Mouse (Mus musculus) liver, embryonic 15.5 days (tissue): ENCODE data around the gene Mrpl39. TPM values are rescaled to one million over a fixed set of nuclear protein-coding genes. Genes with fewer than 3 reads are reported as not detected.
A peak's percentile ranks its signal among the peaks of the same experiment; 100 is the strongest.

Experiments
- ATAC-seq: fragments of 200-750 bp; cut with Nextera tagmentation; 2 replicates; pipeline ENCODE4 v1.8.0; 2017; ENCODE audit warnings: moderate number of reproducible peaks, mild to moderate bottlenecking, moderate library complexity; ENCODE audit not compliant: insufficient read depth
- H3K27ac ChIP-seq: fragments of 300-500 bp; sonication (generic); replicated peaks from 2 replicates; pipeline ENCODE4 v1.5.1; 2015; ENCODE audit warnings: mild to moderate bottlenecking, inconsistent platforms
- H3K27me3 ChIP-seq: fragments of 300-500 bp; sonication (generic); 2 replicates; pipeline ENCODE4 v1.6.1; 2015; ENCODE audit warnings: mild to moderate bottlenecking, inconsistent platforms
- H3K36me3 ChIP-seq: fragments of 300-500 bp; sonication (generic); replicated peaks from 2 replicates; pipeline ENCODE4 v1.6.1; 2015; ENCODE audit warnings: moderate library complexity, mild to moderate bottlenecking, inconsistent platforms
- H3K4me1 ChIP-seq: fragments of 300-500 bp; sonication (generic); replicated peaks from 2 replicates; pipeline ENCODE4 v1.6.1; 2015; ENCODE audit warnings: inconsistent platforms
- H3K4me2 ChIP-seq: fragments of 300-500 bp; sonication (generic); 2 replicates; pipeline ENCODE4 v1.6.1; 2015; ENCODE audit warnings: moderate library complexity, mild to moderate bottlenecking, inconsistent platforms
- H3K4me3 ChIP-seq: fragments of 300-500 bp; sonication (generic); replicated peaks from 2 replicates; pipeline ENCODE4 v1.5.1; 2015; ENCODE audit warnings: mild to moderate bottlenecking, inconsistent platforms
- H3K9ac ChIP-seq: fragments of 300-500 bp; sonication (generic); 2 replicates; pipeline ENCODE4 v1.6.1; 2015; ENCODE audit warnings: moderate library complexity, mild to moderate bottlenecking, inconsistent platforms
- H3K9me3 ChIP-seq: fragments of 300-500 bp; sonication (generic); replicated peaks from 2 replicates; pipeline ENCODE4 v1.6.1; 2016; ENCODE audit warnings: inconsistent platforms
- WGBS: fragments of 180-500 bp; shearing (Covaris S2); methylation state at CpG from one replicate; pipeline ENCODE4 v1.1.7; 2015; ENCODE audit warnings: mixed read lengths; ENCODE audit not compliant: insufficient replicate concordance; 5-methylcytosine and 5-hydroxymethylcytosine counted together
- polyA plus RNA-seq: library from polyadenylated mRNA; unstranded; fragments of >200 nt; fragmentation: Nextera tagmentation; extraction: Ambion mirVana; gene quantifications from 2 replicates; pipeline ENCODE4 v1.2.1, GENCODE M21; 2015

Mrpl39 gene
- polyA plus RNA-seq = 22.4 and 24.6 TPM in 2 replicates

GRCm38 (mm10) chr16:84735166-84736105, at the start of gene Mrpl39:
TSS of gene Mrpl39 (minus strand) at chr16:84735742.
- under 1% methylated on average over 66 of the region's 66 CpGs for WGBS
- peak; percentile 98 for ATAC-seq
- Histone ChIP-seq H3K27me3 (no peaks in the 10 kb centered on the region), H3K36me3 (peaks cover 12% of the 10 kb centered on the region; the same call in 1 of the 2 replicates), H3K9me3 (no peaks in the 10 kb centered on the region), H3K4me3 (peak within 1 kb of the TSS; percentile 69), H3K27ac (0 out of 2 replicates have a peak within 1 kb of the TSS, but pooled peaks have one; percentile 15), H3K4me2 (peak within 1 kb of the TSS; percentile 80), H3K9ac (peak within 1 kb of the TSS; percentile 55), H3K4me1 (peaks cover 18% of the 10 kb centered on the region)

DNA sequence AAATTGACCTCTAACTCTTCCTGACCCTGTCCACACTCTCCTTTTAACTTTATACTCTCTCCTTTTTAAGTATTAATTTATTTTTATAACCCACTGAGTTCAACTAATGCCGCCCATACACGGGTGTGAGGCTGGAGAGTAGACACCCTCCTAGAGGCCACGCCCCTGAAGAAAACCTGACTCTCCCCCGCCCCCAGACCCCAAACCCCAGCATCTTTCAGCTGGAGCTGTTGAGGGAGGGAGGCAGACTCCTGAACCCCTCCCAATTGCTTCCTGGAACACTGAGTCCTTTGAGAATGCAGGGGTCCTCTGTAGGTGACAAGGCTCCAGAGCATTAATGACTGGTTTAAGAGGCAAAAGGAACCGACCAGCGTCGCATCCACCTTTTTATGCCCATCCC, 49.4 kb upstream of the Mrpl39 start:
- Histone ChIP-seq H3K9ac (no peak overlapping the region), H3K27ac (no peak overlapping the region), H3K4me3 (no peak overlapping the region), H3K27me3 (no peaks in the 10 kb centered on the region), H3K9me3 (no peaks in the 10 kb centered on the region), H3K4me2 (no peak overlapping the region), H3K36me3 (no peaks in the 10 kb centered on the region), H3K4me1 (no peaks in the 10 kb centered on the region)
- no peak for ATAC-seq
- WGBS = 45% methylated on average over 7 of the region's 7 CpGs

DNA sequence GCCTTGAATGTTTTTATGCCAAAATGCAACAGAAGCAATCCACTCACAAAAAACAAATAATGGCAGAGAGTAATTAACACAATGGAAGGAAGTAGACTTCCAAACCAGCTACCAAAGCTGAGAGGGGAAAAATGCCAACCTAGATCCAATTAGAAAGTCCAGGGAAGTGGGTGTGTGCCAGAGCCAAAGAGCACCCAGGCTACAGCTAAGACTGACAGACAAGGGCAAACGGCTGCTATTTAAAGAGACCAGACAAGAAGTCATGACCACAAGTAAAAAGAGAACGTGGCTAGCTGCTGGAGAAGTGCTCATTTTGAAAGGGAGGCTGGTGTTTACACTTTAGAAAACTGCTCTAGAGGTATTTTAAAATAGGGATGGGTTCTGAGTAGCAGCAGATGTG, 47.7 kb upstream of the Mrpl39 start:
- H3K9me3 ChIP-seq = no peaks in the 10 kb centered on the region
- ATAC-seq = no peak
- no peak overlapping the region for H3K4me3 ChIP-seq
- H3K4me1 ChIP-seq = no peaks in the 10 kb centered on the region
- no peak overlapping the region for H3K4me2 ChIP-seq
- 10% methylated on average over 2 of the region's 2 CpGs for whole genome bisulfite sequencing
- H3K27me3 ChIP-seq = no peaks in the 10 kb centered on the region
- no peak overlapping the region for H3K27ac ChIP-seq
- H3K9ac ChIP-seq = no peak overlapping the region
- no peaks in the 10 kb centered on the region for H3K36me3 ChIP-seq

GRCm38 (mm10) chr16:84779718-84780117, 44.2 kb upstream of the Mrpl39 start:
- Histone ChIP-seq H3K4me2 (no peak overlapping the region), H3K4me1 (no peaks in the 10 kb centered on the region), H3K9me3 (no peaks in the 10 kb centered on the region), H3K4me3 (no peak overlapping the region), H3K9ac (no peak overlapping the region), H3K36me3 (no peaks in the 10 kb centered on the region), H3K27me3 (peaks cover 20% of the 10 kb centered on the region), H3K27ac (no peak overlapping the region)
- 59% methylated on average over 5 of the region's 5 CpGs for WGBS
- ATAC-seq = no peak

GRCm38 (mm10) chr16:84778861-84779630, 43.5 kb upstream of the Mrpl39 start:
- no peak overlapping the region for H3K9ac ChIP-seq
- peaks cover 26% of the 10 kb centered on the region for H3K27me3 ChIP-seq
- no peak for ATAC-seq
- WGBS = 61% methylated on average over 6 of the region's 6 CpGs
- H3K4me2 ChIP-seq = no peak overlapping the region
- H3K4me1 ChIP-seq = no peaks in the 10 kb centered on the region
- H3K9me3 ChIP-seq = no peaks in the 10 kb centered on the region
- H3K4me3 ChIP-seq = no peak overlapping the region
- H3K36me3 ChIP-seq = no peaks in the 10 kb centered on the region
- no peak overlapping the region for H3K27ac ChIP-seq

DNA sequence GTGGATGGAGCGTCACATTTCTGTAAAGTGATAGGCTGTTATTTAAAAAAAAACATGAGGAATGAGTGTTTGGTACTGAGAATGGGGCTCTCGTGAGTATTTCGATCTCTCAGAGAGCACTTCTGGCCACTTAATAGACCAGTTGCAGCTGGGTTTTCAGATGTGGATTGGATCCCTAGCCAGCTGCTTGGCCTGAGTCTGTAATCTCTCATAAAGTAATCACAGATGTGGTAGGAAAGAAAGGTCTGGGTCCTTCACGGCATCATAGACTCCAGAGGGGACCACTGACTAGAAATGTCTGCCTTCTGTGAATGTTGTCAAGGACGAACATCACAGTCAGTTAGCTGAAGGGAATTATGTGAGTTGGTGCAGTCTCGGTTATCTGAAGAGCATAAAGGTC, 42.9 kb upstream of the Mrpl39 start:
- Histone ChIP-seq H3K4me2 (no peak overlapping the region), H3K27ac (no peak overlapping the region), H3K27me3 (peaks cover 32% of the 10 kb centered on the region), H3K36me3 (no peaks in the 10 kb centered on the region), H3K4me3 (no peak overlapping the region), H3K9me3 (no peaks in the 10 kb centered on the region), H3K9ac (no peak overlapping the region), H3K4me1 (no peaks in the 10 kb centered on the region)
- ATAC-seq = no peak
- WGBS = 64% methylated on average over 6 of the region's 6 CpGs

DNA sequence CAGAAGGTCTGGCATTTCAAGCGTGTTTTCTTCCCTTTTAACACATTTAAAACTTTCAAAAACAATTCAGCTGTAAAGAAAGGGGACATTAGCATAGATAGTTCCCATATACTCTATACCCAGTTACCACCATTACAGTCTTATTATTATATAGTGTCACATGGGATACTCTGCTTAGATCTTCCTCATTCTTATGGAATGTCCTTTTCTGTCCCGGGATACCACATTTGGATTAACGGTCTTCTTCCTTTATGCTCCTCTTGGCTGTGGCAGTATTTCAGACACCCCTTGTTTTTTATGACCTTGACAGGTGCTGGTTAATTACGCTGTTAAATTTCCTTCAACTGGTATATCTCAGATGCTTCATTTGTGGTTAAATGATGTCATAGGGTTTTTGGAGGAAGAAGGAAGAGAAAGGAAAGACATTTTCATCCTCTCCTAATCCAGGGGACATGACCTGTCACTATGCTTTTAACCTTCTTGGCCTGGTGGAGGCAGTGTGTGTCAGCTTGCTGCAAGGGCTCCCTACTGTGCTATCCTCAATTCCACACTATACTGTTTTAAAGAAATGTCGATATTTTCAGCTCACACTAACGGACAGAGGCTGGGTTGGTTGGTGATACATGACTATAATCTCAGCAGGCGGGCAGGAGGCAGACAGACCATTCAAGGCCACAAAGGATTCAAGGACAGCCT, 40.7 kb upstream of the Mrpl39 start:
- Histone ChIP-seq H3K4me1 (no peaks in the 10 kb centered on the region), H3K27ac (no peak overlapping the region), H3K4me2 (no peak overlapping the region), H3K36me3 (no peaks in the 10 kb centered on the region), H3K27me3 (peaks cover 48% of the 10 kb centered on the region), H3K4me3 (no peak overlapping the region), H3K9me3 (no peaks in the 10 kb centered on the region), H3K9ac (no peak overlapping the region)
- ATAC-seq = no peak
- WGBS = 38% methylated on average over 7 of the region's 7 CpGs

GRCm38 (mm10) chr16:84775356-84775755, 39.8 kb upstream of the Mrpl39 start:
- no peaks in the 10 kb centered on the region for H3K4me1 ChIP-seq
- H3K27me3 ChIP-seq = peaks cover 48% of the 10 kb centered on the region
- WGBS = 29% methylated on average over 11 of the region's 11 CpGs
- H3K9me3 ChIP-seq = no peaks in the 10 kb centered on the region
- H3K9ac ChIP-seq = no peak overlapping the region
- H3K4me3 ChIP-seq = peak overlapping the region; percentile 49; the same call in 1 of the 2 replicates
- no peaks in the 10 kb centered on the region for H3K36me3 ChIP-seq
- H3K27ac ChIP-seq = no peak overlapping the region
- H3K4me2 ChIP-seq = peak overlapping the region; percentile 67; the same call in 1 of the 2 replicates
- ATAC-seq = no peak

- Histone ChIP-seq H3K4me1 (no peaks in the 10 kb centered on the region), H3K27ac (no peak overlapping the region), H3K4me2 (peak overlapping the region; percentile 67), H3K27me3 (peaks cover 48% of the 10 kb centered on the region), H3K36me3 (no peaks in the 10 kb centered on the region), H3K9ac (no peak overlapping the region), H3K9me3 (no peaks in the 10 kb centered on the region), H3K4me3 (peak overlapping the region; percentile 49)
- 1% methylated on average over 23 of the region's 23 CpGs for WGBS
- no peak for ATAC-seq
These were observed 39.3 kb upstream of the Mrpl39 start for GRCm38 (mm10) chr16:84774761-84775231.

- no peaks in the 10 kb centered on the region for H3K4me1 ChIP-seq
- H3K36me3 ChIP-seq = no peaks in the 10 kb centered on the region
- peaks cover 48% of the 10 kb centered on the region for H3K27me3 ChIP-seq
- peak; percentile 56 for ATAC-seq
- H3K9ac ChIP-seq = no peak within 1 kb of the TSS
- no peak within 1 kb of the TSS for H3K27ac ChIP-seq
- peak within 1 kb of the TSS; percentile 67 for H3K4me2 ChIP-seq
- peak within 1 kb of the TSS; percentile 49 for H3K4me3 ChIP-seq
- no peaks in the 10 kb centered on the region for H3K9me3 ChIP-seq
- under 1% methylated on average over 43 of the region's 43 CpGs for WGBS
These were observed 38.6 kb upstream of the Mrpl39 start, which contains the start of gene Jam2 for GRCm38 (mm10) chr16:84774003-84774703. TSS of gene Jam2 (plus strand) at chr16:84774123.
